Mouse (Mus musculus) bone marrow macrophage, adult 2 months (primary cell): ENCODE measurements around the gene Tfdp1. TPM values are rescaled to one million over a fixed set of nuclear protein-coding genes. Genes with fewer than 3 reads are reported as not detected.
A peak's percentile ranks its signal among the peaks of the same experiment; 100 is the strongest.

Experiments used
- H3K27ac ChIP-seq: 2 replicates; pipeline ENCODE4 v1.5.1; 2012; ENCODE audit warnings: low read depth, low read length; ENCODE audit not compliant: insufficient read depth
- H3K4me1 ChIP-seq: 2 replicates; pipeline ENCODE4 v1.6.1; 2012; ENCODE audit warnings: low read length; ENCODE audit not compliant: control insufficient read depth, insufficient read depth
- H3K4me3 ChIP-seq: 2 replicates; pipeline ENCODE4 v1.5.1; 2012; ENCODE audit warnings: mild to moderate bottlenecking, low read length, moderate library complexity; ENCODE audit not compliant: insufficient read depth
- CTCF ChIP-seq: IDR thresholded peaks from 2 replicates; pipeline ENCODE4 v1.5.1; 2012; ENCODE audit warnings: low read depth, mild to moderate bottlenecking, low read length, moderate library complexity
- POLR2A ChIP-seq: IDR thresholded peaks from 2 replicates; pipeline ENCODE4 v1.6.1; 2012; ENCODE audit warnings: mild to moderate bottlenecking, low read depth, low read length, borderline replicate concordance
- polyA plus RNA-seq: library from polyadenylated mRNA; stranded (reverse); fragments of >200 nt; gene quantifications from 2 replicates; pipeline ENCODE4 v1.2.4, GENCODE M21; 2012; ENCODE audit not compliant: missing spikeins, insufficient read depth, insufficient read length

Gene Tfdp1
- polyA plus RNA-seq, 1 experiment: 52.0 TPM

- Histone ChIP-seq H3K4me3 (no peak overlapping the region), H3K27ac (no peak overlapping the region), H3K4me1 (no peaks in the 10 kb centered on the region)
- TF ChIP-seq POLR2A: no peak
These were observed 44.4 kb downstream of the Tfdp1 start for GRCm38 (mm10) chr8:13382999-13383398.

- H3K4me3 ChIP-seq: no peak overlapping the region
- H3K27ac ChIP-seq: no peak overlapping the region
- no peaks in the 10 kb centered on the region for H3K4me1 ChIP-seq
- TF ChIP-seq CTCF: no peak
- no peak for TF ChIP-seq POLR2A
These were observed 47.8 kb downstream of the Tfdp1 start for GRCm38 (mm10) chr8:13386366-13386765.

- H3K4me1 ChIP-seq: no peaks in the 10 kb centered on the region
These were observed 49.2 kb downstream of the Tfdp1 start for GRCm38 (mm10) chr8:13387728-13388127.

GRCm38 (mm10) chr8:13388744-13389143, 50.2 kb downstream of the Tfdp1 start:
- no peaks in the 10 kb centered on the region for H3K4me1 ChIP-seq
- H3K27ac ChIP-seq: no peak overlapping the region
- TF ChIP-seq POLR2A: no peak
- TF ChIP-seq CTCF: no peak
- H3K4me3 ChIP-seq: no peak overlapping the region

More at GRCm38 (mm10) chr8:13387728-13388127, 49.2 kb downstream of the Tfdp1 start:
- no peak overlapping the region for H3K27ac ChIP-seq
- H3K4me3 ChIP-seq: no peak overlapping the region
- TF ChIP-seq CTCF (no peak), POLR2A (no peak)

GRCm38 (mm10) chr8:13393869-13394268, 55.3 kb downstream of the Tfdp1 start:
- Histone ChIP-seq H3K4me3 (no peak overlapping the region), H3K4me1 (no peaks in the 10 kb centered on the region), H3K27ac (no peak overlapping the region)
- no peak for TF ChIP-seq CTCF
- no peak for TF ChIP-seq POLR2A

GRCm38 (mm10) chr8:13396725-13397124, 58.2 kb downstream of the Tfdp1 start, which contains the start of gene Atp4b:
Gene Atp4b, minus strand, starts transcription at chr8:13396825.
- no peak within 1 kb of the TSS for H3K4me3 ChIP-seq
- no peak within 1 kb of the TSS for H3K27ac ChIP-seq
- TF ChIP-seq CTCF: no peak
- no peak for TF ChIP-seq POLR2A
- H3K4me1 ChIP-seq: no peaks in the 10 kb centered on the region

- H3K27ac ChIP-seq: no peak overlapping the region
- H3K4me1 ChIP-seq: no peaks in the 10 kb centered on the region
- H3K4me3 ChIP-seq: no peak overlapping the region
- TF ChIP-seq CTCF: no peak
- no peak for TF ChIP-seq POLR2A
These were observed 65.0 kb downstream of the Tfdp1 start for GRCm38 (mm10) chr8:13403517-13403916.

GRCm38 (mm10) chr8:13404666-13405131, 66.1 kb downstream of the Tfdp1 start, which contains the start of gene Grk1:
Gene Grk1, plus strand, starts transcription at chr8:13405081.
- H3K27ac ChIP-seq: no peak within 1 kb of the TSS
- H3K4me3 ChIP-seq: no peak within 1 kb of the TSS
- no peaks in the 10 kb centered on the region for H3K4me1 ChIP-seq
- TF ChIP-seq POLR2A (no peak), CTCF (no peak)

GRCm38 (mm10) chr8:13406011-13406410, 67.5 kb downstream of the Tfdp1 start:
- H3K27ac ChIP-seq: no peak overlapping the region

GRCm38 (mm10) chr8:13411597-13411996, 73.0 kb downstream of the Tfdp1 start:
- peak; percentile 79 for TF ChIP-seq CTCF
- TF ChIP-seq POLR2A: no peak
- Histone ChIP-seq H3K4me1 (no peaks in the 10 kb centered on the region), H3K27ac (no peak overlapping the region), H3K4me3 (no peak overlapping the region)

More at GRCm38 (mm10) chr8:13406011-13406410, 67.5 kb downstream of the Tfdp1 start:
- no peak overlapping the region for H3K4me3 ChIP-seq
- no peaks in the 10 kb centered on the region for H3K4me1 ChIP-seq
- TF ChIP-seq CTCF: no peak
- TF ChIP-seq POLR2A: no peak
